Mouse (Mus musculus): ENCODE results near the gene Asah2. TPM values are rescaled to one million over a fixed set of nuclear protein-coding genes. Genes with fewer than 3 reads are reported as not detected.

The Asah2 gene
- polyA plus RNA-seq, 1 experiment from 2014 or later, result 2.4 TPM

- no peak overlapping the region for H3K9ac ChIP-seq
Observed at GRCm38 (mm10) chr19:32055725-32056124, 52.3 kb downstream of the Asah2 start.

GRCm38 (mm10) chr19:32051251-32051650 is 56.8 kb downstream of the Asah2 start:
- 91% methylated on average over 2 of the region's 2 CpGs for WGBS
- H3K27me3 ChIP-seq, result no peaks in the 10 kb centered on the region

More at GRCm38 (mm10) chr19:32055725-32056124, 52.3 kb downstream of the Asah2 start:
- no peaks in the 10 kb centered on the region for H3K36me3 ChIP-seq
- no peaks in the 10 kb centered on the region for H3K27me3 ChIP-seq
- no peak overlapping the region for H3K27ac ChIP-seq
- no peak overlapping the region for H3K4me2 ChIP-seq
- WGBS, result 67% methylated on average over 1 of the region's 1 CpGs
- H3K9me3 ChIP-seq (replicated peaks), result no peaks in the 10 kb centered on the region
- no peaks in the 10 kb centered on the region for H3K4me1 ChIP-seq (replicated peaks)
- no peak overlapping the region for H3K4me3 ChIP-seq
- ATAC-seq (replicated peaks; ENCODE audit: insufficient number of reproducible peaks, insufficient read depth, low FRiP score, low read depth), result no peak

GRCm38 (mm10) chr19:32032881-32033280 is 75.1 kb downstream of the Asah2 start:
- no peaks in the 10 kb centered on the region for H3K27me3 ChIP-seq
- no peak for ATAC-seq (replicated peaks; ENCODE audit: insufficient number of reproducible peaks, insufficient read depth, low FRiP score, low read depth)
- H3K4me3 ChIP-seq, result no peak overlapping the region
- H3K27ac ChIP-seq, result no peak overlapping the region
- no peak overlapping the region for H3K4me2 ChIP-seq
- no peaks in the 10 kb centered on the region for H3K36me3 ChIP-seq
- WGBS, result 65% methylated on average over 4 of the region's 4 CpGs
- no peak overlapping the region for H3K9ac ChIP-seq
- H3K9me3 ChIP-seq (replicated peaks), result no peaks in the 10 kb centered on the region
- H3K4me1 ChIP-seq (replicated peaks), result no peaks in the 10 kb centered on the region

More at GRCm38 (mm10) chr19:32051251-32051650, 56.8 kb downstream of the Asah2 start:
- Histone ChIP-seq H3K27ac (no peak overlapping the region), H3K4me3 (no peak overlapping the region), H3K9ac (no peak overlapping the region), H3K36me3 (no peaks in the 10 kb centered on the region), H3K4me2 (no peak overlapping the region), H3K4me1 (replicated peaks) (no peaks in the 10 kb centered on the region), H3K9me3 (replicated peaks) (no peaks in the 10 kb centered on the region)
- no peak for ATAC-seq (replicated peaks; ENCODE audit: insufficient number of reproducible peaks, insufficient read depth, low FRiP score, low read depth)

GRCm38 (mm10) chr19:32030430-32030829 is 77.6 kb downstream of the Asah2 start:
- Histone ChIP-seq H3K4me2 (no peak overlapping the region), H3K27ac (no peak overlapping the region), H3K9ac (no peak overlapping the region), H3K36me3 (no peaks in the 10 kb centered on the region), H3K4me1 (replicated peaks) (no peaks in the 10 kb centered on the region), H3K4me3 (no peak overlapping the region), H3K9me3 (replicated peaks) (no peaks in the 10 kb centered on the region), H3K27me3 (no peaks in the 10 kb centered on the region)
- 2% methylated on average over 1 of the region's 1 CpGs for WGBS
- ATAC-seq (replicated peaks; ENCODE audit: insufficient number of reproducible peaks, insufficient read depth, low FRiP score, low read depth), result no peak

- H3K36me3 ChIP-seq, result no peaks in the 10 kb centered on the region
- no peak overlapping the region for H3K4me3 ChIP-seq
- WGBS, result 95% methylated on average over 3 of the region's 3 CpGs
- H3K27me3 ChIP-seq, result no peaks in the 10 kb centered on the region
- no peak overlapping the region for H3K4me2 ChIP-seq
- H3K4me1 ChIP-seq (replicated peaks), result 0 out of 2 replicates have a peak, but pooled peaks cover 2% of the 10 kb centered on the region
- H3K27ac ChIP-seq, result no peak overlapping the region
- no peak for ATAC-seq (replicated peaks; ENCODE audit: insufficient number of reproducible peaks, insufficient read depth, low FRiP score, low read depth)
- no peak overlapping the region for H3K9ac ChIP-seq
- no peaks in the 10 kb centered on the region for H3K9me3 ChIP-seq (replicated peaks)
Observed at GRCm38 (mm10) chr19:32025443-32025842, 82.6 kb downstream of the Asah2 start.

GRCm38 (mm10) chr19:32019722-32020121 is 88.3 kb downstream of the Asah2 start:
- Histone ChIP-seq H3K4me1 (replicated peaks) (peaks cover 21% of the 10 kb centered on the region), H3K9me3 (replicated peaks) (no peaks in the 10 kb centered on the region), H3K27me3 (no peaks in the 10 kb centered on the region), H3K9ac (no peak overlapping the region), H3K4me3 (no peak overlapping the region), H3K4me2 (no peak overlapping the region), H3K36me3 (peaks cover 3% of the 10 kb centered on the region; the same call in 1 of the 2 replicates), H3K27ac (peak overlapping the region; percentile 20; the same call in 1 of the 2 replicates)
- ATAC-seq (replicated peaks; ENCODE audit: insufficient number of reproducible peaks, insufficient read depth, low FRiP score, low read depth), result peak; percentile 39; the same call in 1 of the 2 replicates
- 21% methylated on average over 8 of the region's 8 CpGs for WGBS

- H3K4me2 ChIP-seq, result no peak overlapping the region
- H3K36me3 ChIP-seq, result peaks cover 3% of the 10 kb centered on the region; the same call in 1 of the 2 replicates
- H3K27ac ChIP-seq, result peak overlapping the region; percentile 65
- ATAC-seq (replicated peaks; ENCODE audit: insufficient number of reproducible peaks, insufficient read depth, low FRiP score, low read depth), result no peak
- 40% methylated on average over 7 of the region's 7 CpGs for WGBS
- H3K4me3 ChIP-seq, result no peak overlapping the region
- H3K27me3 ChIP-seq, result no peaks in the 10 kb centered on the region
- H3K9ac ChIP-seq, result no peak overlapping the region
- no peaks in the 10 kb centered on the region for H3K9me3 ChIP-seq (replicated peaks)
- peaks cover 21% of the 10 kb centered on the region for H3K4me1 ChIP-seq (replicated peaks)
Observed at GRCm38 (mm10) chr19:32018585-32018984, 89.4 kb downstream of the Asah2 start.

GRCm38 (mm10) chr19:32018053-32018452 is 90.0 kb downstream of the Asah2 start:
- H3K27me3 ChIP-seq, result no peaks in the 10 kb centered on the region
- H3K4me1 ChIP-seq (replicated peaks), result peaks cover 21% of the 10 kb centered on the region
- H3K27ac ChIP-seq, result peak overlapping the region; percentile 65; the same call in 1 of the 2 replicates
- H3K4me2 ChIP-seq, result no peak overlapping the region
- no peak overlapping the region for H3K4me3 ChIP-seq
- H3K36me3 ChIP-seq, result peaks cover 3% of the 10 kb centered on the region; the same call in 1 of the 2 replicates
- no peaks in the 10 kb centered on the region for H3K9me3 ChIP-seq (replicated peaks)
- ATAC-seq (replicated peaks; ENCODE audit: insufficient number of reproducible peaks, insufficient read depth, low FRiP score, low read depth), result no peak
- H3K9ac ChIP-seq, result no peak overlapping the region
- 89% methylated on average over 5 of the region's 5 CpGs for WGBS

GRCm38 (mm10) chr19:32002623-32003022 is 105.4 kb downstream of the Asah2 start:
- Histone ChIP-seq H3K4me3 (no peak overlapping the region), H3K4me1 (replicated peaks) (no peaks in the 10 kb centered on the region), H3K4me2 (no peak overlapping the region), H3K9me3 (replicated peaks) (no peaks in the 10 kb centered on the region), H3K27ac (no peak overlapping the region), H3K27me3 (no peaks in the 10 kb centered on the region), H3K36me3 (peaks cover 7% of the 10 kb centered on the region), H3K9ac (no peak overlapping the region)
- ATAC-seq (replicated peaks; ENCODE audit: insufficient number of reproducible peaks, insufficient read depth, low FRiP score, low read depth), result no peak
- 49% methylated on average over 5 of the region's 5 CpGs for WGBS

- WGBS, result 61% methylated on average over 3 of the region's 3 CpGs
Observed at GRCm38 (mm10) chr19:31996916-31997315, 111.1 kb downstream of the Asah2 start.

GRCm38 (mm10) chr19:31991057-31991456 is 117.0 kb downstream of the Asah2 start:
- Histone ChIP-seq H3K9me3 (replicated peaks) (no peaks in the 10 kb centered on the region), H3K9ac (no peak overlapping the region), H3K4me3 (no peak overlapping the region), H3K27ac (no peak overlapping the region), H3K27me3 (no peaks in the 10 kb centered on the region), H3K4me1 (replicated peaks) (no peaks in the 10 kb centered on the region), H3K36me3 (no peaks in the 10 kb centered on the region), H3K4me2 (no peak overlapping the region)
- no peak for ATAC-seq (replicated peaks; ENCODE audit: insufficient number of reproducible peaks, insufficient read depth, low FRiP score, low read depth)
- WGBS, result 89% methylated on average over 6 of the region's 6 CpGs

More at GRCm38 (mm10) chr19:31996916-31997315, 111.1 kb downstream of the Asah2 start:
- H3K4me3 ChIP-seq, result no peak overlapping the region
- no peaks in the 10 kb centered on the region for H3K4me1 ChIP-seq (replicated peaks)
- no peak overlapping the region for H3K4me2 ChIP-seq
- no peak overlapping the region for H3K9ac ChIP-seq
- no peak for ATAC-seq (replicated peaks; ENCODE audit: insufficient number of reproducible peaks, insufficient read depth, low FRiP score, low read depth)
- H3K27ac ChIP-seq, result no peak overlapping the region
- no peaks in the 10 kb centered on the region for H3K9me3 ChIP-seq (replicated peaks)
- H3K36me3 ChIP-seq, result no peaks in the 10 kb centered on the region
- no peaks in the 10 kb centered on the region for H3K27me3 ChIP-seq

- ATAC-seq (replicated peaks; ENCODE audit: insufficient number of reproducible peaks, insufficient read depth, low FRiP score, low read depth), result no peak
- 49% methylated on average over 2 of the region's 2 CpGs for WGBS
- no peak overlapping the region for H3K4me3 ChIP-seq
Observed at GRCm38 (mm10) chr19:31975882-31976281, 132.1 kb downstream of the Asah2 start.

More at GRCm38 (mm10) chr19:31975882-31976281, 132.1 kb downstream of the Asah2 start:
- Histone ChIP-seq H3K4me2 (no peak overlapping the region), H3K9ac (no peak overlapping the region), H3K4me1 (replicated peaks) (no peaks in the 10 kb centered on the region), H3K9me3 (replicated peaks) (no peaks in the 10 kb centered on the region), H3K36me3 (no peaks in the 10 kb centered on the region), H3K27me3 (no peaks in the 10 kb centered on the region), H3K27ac (no peak overlapping the region)

Measured in heart, embryonic 15.5 days (tissue).